ENCODE assay signal across 14 mouse cellular contexts in genomic region chr3:95184796-95185577, GRCm38 (mm10). TPM values are rescaled to one million over a fixed set of nuclear protein-coding genes. Genes with fewer than 3 reads are reported as not detected.
"Had no signal": no experiment of that assay in that cellular context is flagged by ENCODE, and none has a peak within 500 bp of the region (broad histone marks: within the 10 kb centered on the region; RNA-seq: fewer than 3 reads in every experiment).

No protein-coding gene starts in this region.

- H3K9me3 ChIP-seq: intestine, embryonic 15.5 days; limb, embryonic 15.5 days; liver, embryonic 12.5 days; megakaryocyte, embryonic 14.5 days; midbrain, embryonic 15.5 days; stomach, embryonic 15.5 days had no signal

- H3K9ac ChIP-seq: intestine, embryonic 15.5 days; limb, embryonic 15.5 days; liver, embryonic 12.5 days; lung, embryonic 14.5 days; midbrain, embryonic 15.5 days; stomach, embryonic 15.5 days had no signal

- DNase-seq: kidney, adult 8-10 months; kidney, postnatal 25 days; layer of hippocampus, postnatal 36 days; lung, embryonic 14.5 days; lung, postnatal 10 days; thymus, postnatal 14 days had no signal

- H3K27me3 ChIP-seq: intestine, embryonic 15.5 days; limb, embryonic 15.5 days; liver, embryonic 12.5 days; megakaryocyte, embryonic 14.5 days; midbrain, embryonic 15.5 days; stomach, embryonic 15.5 days had no signal

- H3K4me3 ChIP-seq: intestine, embryonic 15.5 days; limb, embryonic 15.5 days; liver, embryonic 12.5 days; megakaryocyte, embryonic 14.5 days; midbrain, embryonic 15.5 days; stomach, embryonic 15.5 days had no signal

- H3K4me2 ChIP-seq: intestine, embryonic 15.5 days; limb, embryonic 15.5 days; liver, embryonic 12.5 days; lung, embryonic 14.5 days; midbrain, embryonic 11.5 days; midbrain, embryonic 15.5 days; stomach, embryonic 15.5 days had no signal

- H3K27ac ChIP-seq: intestine, embryonic 15.5 days; limb, embryonic 15.5 days; liver, embryonic 12.5 days; macrophage; midbrain, embryonic 15.5 days; stomach, embryonic 15.5 days had no signal

- H3K4me1 ChIP-seq: intestine, embryonic 15.5 days; limb, embryonic 15.5 days; liver, embryonic 12.5 days; midbrain, embryonic 15.5 days; stomach, embryonic 15.5 days had no signal

- ATAC-seq: intestine, embryonic 15.5 days; liver, embryonic 12.5 days; midbrain, embryonic 15.5 days had no signal

RNA-seq across cellular contexts. Expression of gene Sema6c, which starts 24.7 kb away (rescaled TPM):
- polyA plus RNA-seq: macrophage had no signal
